Mouse (Mus musculus): Measurements from ENCODE around the gene Trip10. TPM values are rescaled to one million over a fixed set of nuclear protein-coding genes. Genes with fewer than 3 reads are reported as not detected.
A peak's percentile ranks its signal among the peaks of the same experiment; 100 is the strongest.

Gene Trip10
- total RNA-seq, 2 experiments from 2014 or later, result 8.6 to 9.9 TPM

- no peak for ATAC-seq (replicated peaks; ENCODE audit: poor library complexity, severe bottlenecking)
Measured at GRCm38 (mm10) chr17:57286718-57287355, 37.6 kb downstream of the Trip10 start.

- no peak for ATAC-seq (replicated peaks; ENCODE audit: poor library complexity, severe bottlenecking)
Measured at GRCm38 (mm10) chr17:57289252-57289651, 40.0 kb downstream of the Trip10 start.

GRCm38 (mm10) chr17:57290001-57290670 is 40.9 kb downstream of the Trip10 start:
- peak; percentile 76 for ATAC-seq (replicated peaks; ENCODE audit: poor library complexity, severe bottlenecking)

GRCm38 (mm10) chr17:57290671-57291055 is 41.4 kb downstream of the Trip10 start:
- peak; percentile 71 for ATAC-seq (replicated peaks; ENCODE audit: poor library complexity, severe bottlenecking)

- ATAC-seq (replicated peaks; ENCODE audit: poor library complexity, severe bottlenecking), result no peak
Measured at GRCm38 (mm10) chr17:57292302-57292701, 43.0 kb downstream of the Trip10 start.

- no peak for ATAC-seq (replicated peaks; ENCODE audit: poor library complexity, severe bottlenecking)
Measured at GRCm38 (mm10) chr17:57292968-57293367, 43.7 kb downstream of the Trip10 start.

GRCm38 (mm10) chr17:57295935-57296334 is 46.7 kb downstream of the Trip10 start:
- ATAC-seq (replicated peaks; ENCODE audit: poor library complexity, severe bottlenecking), result no peak

GRCm38 (mm10) chr17:57297040-57297439 is 47.8 kb downstream of the Trip10 start:
- no peak for ATAC-seq (replicated peaks; ENCODE audit: poor library complexity, severe bottlenecking)

- ATAC-seq (replicated peaks; ENCODE audit: poor library complexity, severe bottlenecking), result peak; percentile 60
Measured at GRCm38 (mm10) chr17:57305593-57305992, 56.3 kb downstream of the Trip10 start.

GRCm38 (mm10) chr17:57307074-57307473 is 57.8 kb downstream of the Trip10 start:
- ATAC-seq (replicated peaks; ENCODE audit: poor library complexity, severe bottlenecking), result no peak

- ATAC-seq (replicated peaks; ENCODE audit: poor library complexity, severe bottlenecking), result peak; percentile 74
Measured at GRCm38 (mm10) chr17:57311801-57312200, 62.5 kb downstream of the Trip10 start.

Other genes with a start within 250 kb of the Trip10 start
- not detected in 2 replicates for gene Pspn, start 249.4 kb upstream of the Trip10 start, total RNA-seq (2014; fragmentation: Nextera tagmentation)
- not detected in 2 replicates for gene Pspn, start 249.4 kb upstream of the Trip10 start, total RNA-seq (2017)
- 47.6 and 63.8 TPM in 2 replicates for gene Gtf2f1, start 238.2 kb upstream of the Trip10 start, total RNA-seq (2014; fragmentation: Nextera tagmentation)
- 103 and 116 TPM in 2 replicates for gene Gtf2f1, start 238.2 kb upstream of the Trip10 start, total RNA-seq (2017)
- gene Gm17949, start 238.0 kb upstream of the Trip10 start, total RNA-seq (2014; fragmentation: Nextera tagmentation), result not detected in 2 replicates
- not detected in 2 replicates for gene Gm17949, start 238.0 kb upstream of the Trip10 start, total RNA-seq (2017)
- gene Khsrp, start 217.9 kb upstream of the Trip10 start, total RNA-seq (2014; fragmentation: Nextera tagmentation), result 96.6 and 149 TPM in 2 replicates
- gene Khsrp, start 217.9 kb upstream of the Trip10 start, total RNA-seq (2017), result 68.9 and 84.0 TPM in 2 replicates
- gene Slc25a41, start 207.8 kb upstream of the Trip10 start, total RNA-seq (2014; fragmentation: Nextera tagmentation), result not detected in 2 replicates
- not detected in 2 replicates for gene Slc25a41, start 207.8 kb upstream of the Trip10 start, total RNA-seq (2017)
- gene Crb3, start 190.3 kb upstream of the Trip10 start, total RNA-seq (2014; fragmentation: Nextera tagmentation), result not detected in 2 replicates
- not detected in 2 replicates for gene Crb3, start 190.3 kb upstream of the Trip10 start, total RNA-seq (2017)
- gene Slc25a23, start 189.6 kb upstream of the Trip10 start, total RNA-seq (2014; fragmentation: Nextera tagmentation), result 15.2 and 23.8 TPM in 2 replicates
- 1.6 and 1.7 TPM in 2 replicates for gene Slc25a23, start 189.6 kb upstream of the Trip10 start, total RNA-seq (2017)
- 24.7 and 27.1 TPM in 2 replicates for gene Dennd1c, start 170.9 kb upstream of the Trip10 start, total RNA-seq (2014; fragmentation: Nextera tagmentation)
- gene Dennd1c, start 170.9 kb upstream of the Trip10 start, total RNA-seq (2017), result 2.9 and 3.0 TPM in 2 replicates
- not detected in 2 replicates for gene Tubb4a, start 161.7 kb upstream of the Trip10 start, total RNA-seq (2014; fragmentation: Nextera tagmentation)
- gene Tubb4a, start 161.7 kb upstream of the Trip10 start, total RNA-seq (2017), result not detected in 2 replicates
- gene Tnfsf9, start 144.1 kb upstream of the Trip10 start, total RNA-seq (2014; fragmentation: Nextera tagmentation), result 0.28 and 1.1 TPM in 2 replicates
- 0.60 and 3.0 TPM in 2 replicates for gene Tnfsf9, start 144.1 kb upstream of the Trip10 start, total RNA-seq (2017)
- gene Cd70, start 99.7 kb upstream of the Trip10 start, total RNA-seq (2014; fragmentation: Nextera tagmentation), result not detected in 2 replicates
- not detected in 2 replicates for gene Cd70, start 99.7 kb upstream of the Trip10 start, total RNA-seq (2017)
- 6.4 and 7.6 TPM in 2 replicates for gene Tnfsf14, start 55.3 kb upstream of the Trip10 start, total RNA-seq (2014; fragmentation: Nextera tagmentation)
- 5.2 and 5.8 TPM in 2 replicates for gene Tnfsf14, start 55.3 kb upstream of the Trip10 start, total RNA-seq (2017)
- 59.6 and 67.4 TPM in 2 replicates for gene C3, start 21.3 kb upstream of the Trip10 start, total RNA-seq (2014; fragmentation: Nextera tagmentation)
- 146 and 183 TPM in 2 replicates for gene C3, start 21.3 kb upstream of the Trip10 start, total RNA-seq (2017)
- gene Gpr108, start 1.0 kb upstream of the Trip10 start, total RNA-seq (2014; fragmentation: Nextera tagmentation), result 26.6 and 27.2 TPM in 2 replicates
- 18.9 and 20.9 TPM in 2 replicates for gene Gpr108, start 1.0 kb upstream of the Trip10 start, total RNA-seq (2017)
- gene Vav1, start 29.6 kb downstream of the Trip10 start, total RNA-seq (2014; fragmentation: Nextera tagmentation), result 139 and 141 TPM in 2 replicates
- gene Vav1, start 29.6 kb downstream of the Trip10 start, total RNA-seq (2017), result 284 and 301 TPM in 2 replicates
- 6.5 and 10.5 TPM in 2 replicates for gene Adgre1, start 109.2 kb downstream of the Trip10 start, total RNA-seq (2014; fragmentation: Nextera tagmentation)
- 11.5 and 15.5 TPM in 2 replicates for gene Adgre1, start 109.2 kb downstream of the Trip10 start, total RNA-seq (2017)